Mouse (Mus musculus): Measurements from ENCODE around the gene Fam118b.

DNA sequence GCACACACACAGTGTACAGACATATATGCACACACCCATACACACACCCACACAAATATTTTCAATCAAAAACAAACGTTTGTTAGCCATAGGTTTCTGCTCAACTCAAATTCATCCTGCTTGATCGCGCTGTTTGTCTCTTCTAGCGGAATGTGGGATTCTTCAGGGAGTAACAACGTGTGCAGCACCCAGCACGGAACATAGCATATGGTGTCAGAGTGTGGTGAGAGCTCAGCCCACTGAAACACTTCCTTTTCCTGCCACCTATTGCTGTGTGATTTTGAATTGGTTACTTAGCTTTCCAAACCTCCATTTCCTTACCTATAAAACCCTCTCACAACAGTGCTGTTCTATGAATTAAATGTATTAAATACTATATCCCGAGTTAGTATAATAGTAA lies 97.5 kb downstream of the Fam118b start:
- TF ChIP-seq GATA1 (IDR thresholded peaks at IDR 0.05; ENCODE audit: low read length): no peak
- no peak for TF ChIP-seq TAL1 (IDR thresholded peaks at IDR 0.05; ENCODE audit: low read length)

Measured in erythroblast, embryonic 14.5 days (primary cell).